ENCODE assay signal across 8 mouse cellular contexts in genomic region chr10:4674983-4675592, GRCm38 (mm10).
A peak's percentile ranks its signal among the peaks of the same experiment; 100 is the strongest.
DNase-seq lines count a peak whose midpoint lies in the region; ATAC-seq and TF ChIP-seq lines count a peak whose summit lies in the region.
"Not testable (repeated sequence)": the region's sequence is repeated elsewhere in the genome, so short reads cannot be mapped to it uniquely, and the experiment has no call there.

No protein-coding gene starts in this region.

- not testable (repeated sequence) for H3K36me3 ChIP-seq in forebrain, embryonic 11.5 days (ENCODE audit: control insufficient read depth, insufficient read depth, low read length); heart, embryonic 15.5 days; kidney, adult 2 months (ENCODE audit: control insufficient read depth, insufficient read depth, low read length); midbrain, embryonic 11.5 days (ENCODE audit: control insufficient read depth, insufficient read depth, low read length)

- not testable (repeated sequence) for H3K27me3 ChIP-seq in forebrain, embryonic 11.5 days (ENCODE audit: control insufficient read depth, insufficient read depth, low read length); heart, embryonic 15.5 days; kidney, adult 2 months (replicated peaks; ENCODE audit: control insufficient read depth, insufficient read depth, low read length); midbrain, embryonic 11.5 days (ENCODE audit: control insufficient read depth, insufficient read depth, low read length)

- not testable (repeated sequence) for H3K9me3 ChIP-seq in forebrain, embryonic 11.5 days (ENCODE audit: control insufficient read depth, low read length); heart, embryonic 15.5 days (replicated peaks); midbrain, embryonic 11.5 days (ENCODE audit: control insufficient read depth, low read length)

- H3K4me2 ChIP-seq in forebrain, embryonic 11.5 days (ENCODE audit: low read depth, low read length, severe bottlenecking); midbrain, embryonic 11.5 days: not testable (repeated sequence)
- H3K4me2 ChIP-seq in heart, embryonic 15.5 days, result peak overlapping the region; percentile 59

- TF ChIP-seq CTCF in brain, embryonic 14.5 days (IDR thresholded peaks at IDR 0.05; ENCODE audit: borderline replicate concordance, extremely low read depth, insufficient read depth, insufficient read length), result not testable (repeated sequence)
- 0 out of 2 replicates have a peak, but pooled peaks have one; percentile 11 for TF ChIP-seq CTCF in kidney, adult 2 months (conservative IDR thresholded peaks at IDR 0.05; ENCODE audit: insufficient read depth, insufficient read length, low read depth, low read length)

- 24% methylated on average over 14 of the region's 14 CpGs for WGBS in forebrain, embryonic 11.5 days
- WGBS in heart, embryonic 15.5 days, result 13% methylated on average over 14 of the region's 14 CpGs
- WGBS in kidney, adult 2 months, result 9% methylated on average over 14 of the region's 14 CpGs
- 27% methylated on average over 14 of the region's 14 CpGs for WGBS in midbrain, embryonic 11.5 days

- intact Hi-C loops in left cerebral cortex, postnatal 25 days (cut with DNase I), result loop anchor here (10.0 kb wide), 1 partner anchor 340 kb away; no protein-coding TSS in a partner anchor

- H3K9ac ChIP-seq in forebrain, embryonic 11.5 days (ENCODE audit: low read length); heart, embryonic 15.5 days; midbrain, embryonic 11.5 days (ENCODE audit: low read length): not testable (repeated sequence)

- H3K4me3 ChIP-seq in forebrain, embryonic 11.5 days (ENCODE audit: low read depth, low read length); midbrain, embryonic 11.5 days (ENCODE audit: low read depth, low read length): not testable (repeated sequence)
- peak overlapping the region; percentile 31 for H3K4me3 ChIP-seq in heart, embryonic 15.5 days
- peak overlapping the region; percentile 28; the same call in 1 of the 2 replicates for H3K4me3 ChIP-seq in kidney, adult 2 months (ENCODE audit: insufficient read depth, low read depth, low read length)

- DNase-seq in A20 (ENCODE audit: low read depth, low spot score), result peak; percentile 2
- DNase-seq in brain, embryonic 14.5 days (ENCODE audit: low read depth), result peak; percentile 35
- not testable (repeated sequence) for DNase-seq in forebrain, embryonic 11.5 days (ENCODE audit: low spot score)
- DNase-seq in kidney, adult 2 months, result peak; percentile 60
- peak; percentile 46 to 61 for DNase-seq in left cerebral cortex, postnatal 25 days (ENCODE audit: low spot score in 2 of 2)
- DNase-seq in midbrain, embryonic 11.5 days (ENCODE audit: low spot score, missing footprints), result peak; percentile 88
- peak; percentile 37 to 45 for DNase-seq in right cerebral cortex, adult 2 months (ENCODE audit: low spot score in 2 of 2)

- H3K27ac ChIP-seq in forebrain, embryonic 11.5 days (ENCODE audit: low read depth, low read length); heart, embryonic 15.5 days; kidney, adult 2 months (ENCODE audit: insufficient read depth, low read depth, low read length); midbrain, embryonic 11.5 days (ENCODE audit: low read depth, low read length): not testable (repeated sequence)

- TF ChIP-seq POLR2A in brain, embryonic 14.5 days (IDR thresholded peaks at IDR 0.05; ENCODE audit: borderline replicate concordance, extremely low read depth, insufficient read depth, insufficient read length, poor library complexity, severe bottlenecking); kidney, adult 2 months (IDR thresholded peaks at IDR 0.05; ENCODE audit: low read depth, low read length): not testable (repeated sequence)

- not testable (repeated sequence) for H3K4me1 ChIP-seq in forebrain, embryonic 11.5 days (replicated peaks; ENCODE audit: control insufficient read depth, insufficient read depth, low read length); heart, embryonic 15.5 days (replicated peaks); kidney, adult 2 months (ENCODE audit: control insufficient read depth, insufficient read depth, low read length); midbrain, embryonic 11.5 days (ENCODE audit: control insufficient read depth, insufficient read depth, low read length)

- peak; percentile 74; the same call in 1 of the 2 replicates for ATAC-seq in forebrain, embryonic 11.5 days (replicated peaks; ENCODE audit: low FRiP score)
- not testable (repeated sequence) for ATAC-seq in heart, embryonic 15.5 days (replicated peaks; ENCODE audit: insufficient number of reproducible peaks, insufficient read depth, low FRiP score, low read depth)
- ATAC-seq in midbrain, embryonic 11.5 days (ENCODE audit: low FRiP score), result peak; percentile 69
